ENCODE assay signal across 24 mouse cellular contexts in genomic region chr2:76767231-76767630, GRCm38 (mm10).
DNase-seq lines count a peak whose midpoint lies in the region; ATAC-seq and TF ChIP-seq lines count a peak whose summit lies in the region.
"Had no signal": no experiment of that assay in that cellular context is flagged by ENCODE, and none has a peak within 500 bp of the region (broad histone marks: within the 10 kb centered on the region; RNA-seq: fewer than 3 reads in every experiment).

No protein-coding gene starts in this region.

- WGBS in heart, embryonic 10.5 days, result 94% methylated on average over 12 of the region's 12 CpGs
- WGBS in intestine, embryonic 14.5 days, result 92% methylated on average over 12 of the region's 12 CpGs
- 93% methylated on average over 12 of the region's 12 CpGs for WGBS in intestine, embryonic 15.5 days
- 95% methylated on average over 12 of the region's 12 CpGs for WGBS in stomach, postnatal 0 days
- WGBS in hindbrain, embryonic 13.5 days, result 97% methylated on average over 12 of the region's 12 CpGs

- no peak overlapping the region for H3K27ac ChIP-seq in heart, embryonic 10.5 days
- no peak overlapping the region for H3K27ac ChIP-seq in intestine, embryonic 14.5 days (ENCODE audit: low read depth)
- H3K27ac ChIP-seq in intestine, embryonic 15.5 days, result no peak overlapping the region
- H3K27ac ChIP-seq in stomach, postnatal 0 days (replicated peaks), result no peak overlapping the region
- no peak overlapping the region for H3K27ac ChIP-seq in hindbrain, embryonic 13.5 days
- H3K27ac ChIP-seq: embryonic facial prominence, embryonic 12.5 days; embryonic facial prominence, embryonic 15.5 days; hindbrain, embryonic 10.5 days; hindbrain, embryonic 14.5 days; hindbrain, postnatal 0 days had no signal

- no peak overlapping the region for H3K4me3 ChIP-seq in heart, embryonic 10.5 days
- H3K4me3 ChIP-seq in intestine, embryonic 14.5 days (ENCODE audit: low read depth, low read length), result no peak overlapping the region
- no peak overlapping the region for H3K4me3 ChIP-seq in intestine, embryonic 15.5 days (replicated peaks)
- no peak overlapping the region for H3K4me3 ChIP-seq in stomach, postnatal 0 days (ENCODE audit: low read depth, low read length)
- H3K4me3 ChIP-seq in hindbrain, embryonic 13.5 days, result no peak overlapping the region
- H3K4me3 ChIP-seq: embryonic facial prominence, embryonic 12.5 days; embryonic facial prominence, embryonic 15.5 days; hindbrain, embryonic 10.5 days had no signal

- H3K9ac ChIP-seq in intestine, embryonic 14.5 days (ENCODE audit: low read length), result no peak overlapping the region
- no peak overlapping the region for H3K9ac ChIP-seq in intestine, embryonic 15.5 days
- H3K9ac ChIP-seq in stomach, postnatal 0 days (ENCODE audit: low read length), result no peak overlapping the region
- no peak overlapping the region for H3K9ac ChIP-seq in hindbrain, embryonic 13.5 days
- H3K9ac ChIP-seq: embryonic facial prominence, embryonic 12.5 days; embryonic facial prominence, embryonic 15.5 days; forebrain, postnatal 0 days; hindbrain, embryonic 14.5 days had no signal

- no peak for TF ChIP-seq EP300 in stomach, postnatal 0 days (optimal IDR thresholded peaks at IDR 0.05)

- no peak for ATAC-seq in intestine, embryonic 14.5 days (replicated peaks; ENCODE audit: low FRiP score, low TSS enrichment, low read depth)
- no peak for ATAC-seq in intestine, embryonic 15.5 days
- no peak for ATAC-seq in stomach, postnatal 0 days (ENCODE audit: low FRiP score, low TSS enrichment)
- ATAC-seq in hindbrain, embryonic 13.5 days (ENCODE audit: low FRiP score), result no peak
- ATAC-seq: CD4-positive, CD25-positive, alpha-beta regulatory T cell, adult 4 months; forebrain, embryonic 14.5 days; forebrain, postnatal 0 days; hindbrain, postnatal 0 days; inflammation-experienced regulatory T-cells, adult 6 months had no signal

- no peak for TF ChIP-seq CTCF in stomach, postnatal 0 days (IDR thresholded peaks at IDR 0.05; ENCODE audit: low read depth)

- peak; percentile 68 for DNase-seq in heart, embryonic 10.5 days (ENCODE audit: low spot score)
- DNase-seq in heart, postnatal 10 days, result no peak
- DNase-seq in intestine, embryonic 14.5 days (ENCODE audit: low spot score), result peak; percentile 28
- peak; percentile 7 for DNase-seq in stomach, postnatal 0 days (ENCODE audit: low spot score)
- DNase-seq: adrenal gland, adult 2 months; adrenal gland, postnatal 14 days; cerebellum, adult 11 months; cerebellum, adult 2 months; cerebellum, adult 9-11 months; cerebellum, postnatal 25 days; forebrain, postnatal 0 days; gastrocnemius, postnatal 36 days; kidney, adult 11 months had no signal

- no peak overlapping the region for H3K4me2 ChIP-seq in intestine, embryonic 14.5 days (ENCODE audit: low read length)
- H3K4me2 ChIP-seq in intestine, embryonic 15.5 days (replicated peaks), result no peak overlapping the region
- no peak overlapping the region for H3K4me2 ChIP-seq in stomach, postnatal 0 days (replicated peaks; ENCODE audit: low read depth)
- no peak overlapping the region for H3K4me2 ChIP-seq in hindbrain, embryonic 13.5 days
- H3K4me2 ChIP-seq: embryonic facial prominence, embryonic 12.5 days; embryonic facial prominence, embryonic 15.5 days; heart, embryonic 11.5 days; hindbrain, embryonic 14.5 days had no signal

- H3K4me1 ChIP-seq in heart, embryonic 10.5 days, result no peaks in the 10 kb centered on the region
- no peaks in the 10 kb centered on the region for H3K4me1 ChIP-seq in intestine, embryonic 14.5 days (replicated peaks; ENCODE audit: control insufficient read depth, insufficient read depth, low read length)
- no peaks in the 10 kb centered on the region for H3K4me1 ChIP-seq in intestine, embryonic 15.5 days (replicated peaks)
- H3K4me1 ChIP-seq in stomach, postnatal 0 days (replicated peaks; ENCODE audit: control insufficient read depth, insufficient read depth), result no peaks in the 10 kb centered on the region
- H3K4me1 ChIP-seq in hindbrain, embryonic 13.5 days (replicated peaks), result no peaks in the 10 kb centered on the region
- H3K4me1 ChIP-seq: embryonic facial prominence, embryonic 12.5 days; embryonic facial prominence, embryonic 15.5 days; hindbrain, embryonic 10.5 days had no signal

- peaks cover 100% of the 10 kb centered on the region for H3K36me3 ChIP-seq in heart, embryonic 10.5 days
- H3K36me3 ChIP-seq in intestine, embryonic 14.5 days (ENCODE audit: control insufficient read depth, insufficient read depth, low read length), result no peaks in the 10 kb centered on the region
- H3K36me3 ChIP-seq in intestine, embryonic 15.5 days, result no peaks in the 10 kb centered on the region
- H3K36me3 ChIP-seq in stomach, postnatal 0 days (ENCODE audit: control insufficient read depth, insufficient read depth, low read length), result no peaks in the 10 kb centered on the region
- no peaks in the 10 kb centered on the region for H3K36me3 ChIP-seq in hindbrain, embryonic 13.5 days
- H3K36me3 ChIP-seq: embryonic facial prominence, embryonic 12.5 days; embryonic facial prominence, embryonic 15.5 days; hindbrain, embryonic 10.5 days had no signal

- intact Hi-C loops in heart, postnatal 10 days (cut with DNase I), result no loop called here

- H3K27me3 ChIP-seq in heart, embryonic 10.5 days (ENCODE audit: insufficient read depth, poor library complexity, severe bottlenecking), result no peaks in the 10 kb centered on the region
- H3K27me3 ChIP-seq in intestine, embryonic 14.5 days (replicated peaks; ENCODE audit: control insufficient read depth, insufficient read depth, low read length), result no peaks in the 10 kb centered on the region
- no peaks in the 10 kb centered on the region for H3K27me3 ChIP-seq in intestine, embryonic 15.5 days (replicated peaks)
- no peaks in the 10 kb centered on the region for H3K27me3 ChIP-seq in stomach, postnatal 0 days (ENCODE audit: control insufficient read depth, insufficient read depth, low read length)
- H3K27me3 ChIP-seq in hindbrain, embryonic 13.5 days, result no peaks in the 10 kb centered on the region
- H3K27me3 ChIP-seq: embryonic facial prominence, embryonic 12.5 days; embryonic facial prominence, embryonic 15.5 days had no signal

- H3K9me3 ChIP-seq in heart, embryonic 10.5 days, result no peaks in the 10 kb centered on the region
- no peaks in the 10 kb centered on the region for H3K9me3 ChIP-seq in intestine, embryonic 14.5 days (ENCODE audit: control insufficient read depth, low read length)
- no peaks in the 10 kb centered on the region for H3K9me3 ChIP-seq in intestine, embryonic 15.5 days
- H3K9me3 ChIP-seq in stomach, postnatal 0 days (ENCODE audit: control insufficient read depth, low read length), result no peaks in the 10 kb centered on the region
- no peaks in the 10 kb centered on the region for H3K9me3 ChIP-seq in hindbrain, embryonic 13.5 days
- H3K9me3 ChIP-seq: embryonic facial prominence, embryonic 12.5 days; embryonic facial prominence, embryonic 15.5 days; hindbrain, embryonic 10.5 days had no signal

Comparison
In these comparisons a context has a peak if more than half of its experiments do, and no peak if none do; other contexts are left out.
1. DNase-seq: peak in heart, embryonic 10.5 days (single experiment), intestine, embryonic 14.5 days (single experiment) and stomach, postnatal 0 days (single experiment); none in heart, postnatal 10 days (0 of 2).